Mouse (Mus musculus): Measurements from ENCODE around the gene Rbfox1.

DNA sequence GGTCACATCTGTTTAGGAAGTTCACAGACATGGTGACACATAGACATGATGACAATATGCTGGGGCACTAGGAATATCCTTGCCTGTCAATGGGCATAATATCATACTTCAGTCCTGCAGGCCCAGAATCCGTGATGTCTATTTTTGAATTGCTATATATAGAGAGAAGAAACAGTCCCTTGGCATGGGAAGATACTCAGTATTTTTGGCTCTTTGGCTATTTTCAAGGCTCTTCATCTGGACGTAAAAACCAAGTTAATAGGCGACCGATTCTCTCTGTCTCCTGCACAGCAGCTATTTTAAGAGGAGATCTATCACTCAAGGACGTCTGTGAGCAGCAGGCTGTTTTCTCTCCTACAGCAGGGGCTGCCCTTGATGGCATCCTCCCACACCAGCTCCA is 415.0 kb downstream of the Rbfox1 start:
- TF ChIP-seq CTCF (IDR thresholded peaks at IDR 0.05; ENCODE audit: low read depth) (no peak), EP300 (optimal IDR thresholded peaks at IDR 0.05) (no peak)
